Mouse (Mus musculus) stomach, embryonic 14.5 days (tissue): ENCODE measurements around the gene Crispld2. TPM values are rescaled to one million over a fixed set of nuclear protein-coding genes. Genes with fewer than 3 reads are reported as not detected.

Source experiments
- ATAC-seq: fragments of 200-750 bp; cut with Nextera tagmentation; 2 replicates; pipeline ENCODE4 v1.8.0; 2017; ENCODE audit warnings: low read depth, moderate TSS enrichment; ENCODE audit not compliant: insufficient number of reproducible peaks, insufficient read depth, low FRiP score
- H3K27ac ChIP-seq: fragments of 300-500 bp; sonication (generic); 2 replicates; pipeline ENCODE4 v1.5.1; 2014; ENCODE audit warnings: mild to moderate bottlenecking, low read length, moderate library complexity, mixed read lengths
- H3K27me3 ChIP-seq: fragments of 300-500 bp; sonication (generic); 2 replicates; pipeline ENCODE4 v1.6.1; 2014; ENCODE audit warnings: low read length, control low read depth, mixed read lengths; ENCODE audit not compliant: control insufficient read depth, insufficient read depth
- H3K36me3 ChIP-seq: fragments of 300-500 bp; sonication (generic); 2 replicates; pipeline ENCODE4 v1.6.1; 2014; ENCODE audit warnings: mild to moderate bottlenecking, control low read depth, low read length, moderate library complexity, mixed read lengths; ENCODE audit not compliant: control insufficient read depth, insufficient read depth
- H3K4me1 ChIP-seq: fragments of 300-500 bp; sonication (generic); 2 replicates; pipeline ENCODE4 v1.6.1; 2014; ENCODE audit warnings: low read length, control low read depth, mixed read lengths; ENCODE audit not compliant: control insufficient read depth, insufficient read depth
- H3K4me2 ChIP-seq: fragments of 300-500 bp; sonication (generic); replicated peaks from 2 replicates; pipeline ENCODE4 v1.6.1; 2014; ENCODE audit warnings: low read depth, low read length, control low read depth
- H3K4me3 ChIP-seq: fragments of 300-500 bp; sonication (generic); 2 replicates; pipeline ENCODE4 v1.5.1; 2014; ENCODE audit warnings: low read depth, low read length, control low read depth
- H3K9ac ChIP-seq: fragments of 300-500 bp; sonication (generic); replicated peaks from 2 replicates; pipeline ENCODE4 v1.6.1; 2014; ENCODE audit warnings: low read depth, mild to moderate bottlenecking, control low read depth, low read length, moderate library complexity, mixed read lengths
- H3K9me3 ChIP-seq: fragments of 300-500 bp; sonication (generic); 2 replicates; pipeline ENCODE4 v1.6.1; 2016; ENCODE audit warnings: low read depth, low read length, control low read depth; ENCODE audit not compliant: control insufficient read depth
- whole genome bisulfite sequencing: fragments of 180-500 bp; shearing (Covaris S2); extraction: QIAGEN DNeasy Blood & Tissue Kit; methylation state at CpG from one replicate; pipeline ENCODE4 v1.1.7; 2014; 5-methylcytosine and 5-hydroxymethylcytosine counted together
- polyA plus RNA-seq: library from polyadenylated mRNA; unstranded; fragments of >200 nt; fragmentation: Nextera tagmentation; extraction: Ambion mirVana; gene quantifications from 2 replicates; pipeline ENCODE4 v1.2.1, GENCODE M21; 2014

Gene Crispld2
- polyA plus RNA-seq, 1 experiment from 2014 or later = 29.1 TPM

DNA sequence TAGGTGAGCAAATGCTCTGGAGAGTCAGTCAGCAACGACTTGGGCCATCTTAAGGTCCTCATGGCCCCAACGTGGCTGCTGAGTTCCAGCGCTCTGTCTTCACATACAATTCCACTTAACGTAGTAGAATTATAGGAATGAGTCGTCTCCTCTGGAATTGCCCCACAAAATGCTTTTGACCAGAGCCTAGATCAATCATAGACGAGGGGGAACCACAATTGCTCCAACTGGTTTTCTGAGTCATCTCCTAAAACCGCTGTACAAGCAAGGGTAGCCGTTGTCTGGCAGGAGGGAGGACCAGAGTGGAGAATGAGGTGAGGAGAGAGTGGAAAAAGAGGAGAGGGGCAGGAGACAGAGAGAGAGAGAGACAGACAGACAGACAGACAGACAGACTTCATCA lies 23.7 kb downstream of the Crispld2 start:
- peaks cover 7% of the 10 kb centered on the region; the same call in 1 of the 2 replicates for H3K36me3 ChIP-seq
- peaks cover 14% of the 10 kb centered on the region for H3K4me1 ChIP-seq
- H3K27me3 ChIP-seq = no peaks in the 10 kb centered on the region
- H3K4me2 ChIP-seq = no peak overlapping the region
- no peak overlapping the region for H3K9ac ChIP-seq
- H3K27ac ChIP-seq = no peak overlapping the region
- H3K4me3 ChIP-seq = no peak overlapping the region
- no peaks in the 10 kb centered on the region for H3K9me3 ChIP-seq
- WGBS = 85% methylated on average over 8 of the region's 8 CpGs
- no peak for ATAC-seq

DNA sequence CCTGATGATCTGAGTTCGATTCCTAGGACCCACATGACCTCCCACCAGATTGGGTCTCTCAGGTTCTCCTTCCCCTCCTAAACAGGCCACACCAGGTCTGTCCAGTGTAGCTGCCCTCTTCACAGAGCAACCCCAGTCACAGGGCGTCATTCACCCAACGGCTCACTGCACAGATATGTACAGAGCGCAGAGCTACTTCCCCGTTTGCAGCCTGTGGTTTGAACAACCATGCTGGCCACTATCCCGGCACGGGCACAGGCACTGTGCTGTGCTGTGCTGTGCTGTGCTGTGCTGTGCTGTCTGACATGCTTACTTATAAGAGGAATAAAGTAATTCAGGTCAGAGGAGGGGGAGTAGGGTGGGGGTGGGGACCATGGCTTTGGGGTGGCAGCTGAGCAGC lies 24.2 kb downstream of the Crispld2 start:
- Histone ChIP-seq H3K27me3 (no peaks in the 10 kb centered on the region), H3K36me3 (peaks cover 7% of the 10 kb centered on the region; the same call in 1 of the 2 replicates), H3K4me1 (peaks cover 14% of the 10 kb centered on the region), H3K27ac (no peak overlapping the region), H3K4me2 (no peak overlapping the region), H3K9me3 (no peaks in the 10 kb centered on the region), H3K9ac (no peak overlapping the region), H3K4me3 (no peak overlapping the region)
- 85% methylated on average over 7 of the region's 7 CpGs for WGBS
- no peak for ATAC-seq

DNA sequence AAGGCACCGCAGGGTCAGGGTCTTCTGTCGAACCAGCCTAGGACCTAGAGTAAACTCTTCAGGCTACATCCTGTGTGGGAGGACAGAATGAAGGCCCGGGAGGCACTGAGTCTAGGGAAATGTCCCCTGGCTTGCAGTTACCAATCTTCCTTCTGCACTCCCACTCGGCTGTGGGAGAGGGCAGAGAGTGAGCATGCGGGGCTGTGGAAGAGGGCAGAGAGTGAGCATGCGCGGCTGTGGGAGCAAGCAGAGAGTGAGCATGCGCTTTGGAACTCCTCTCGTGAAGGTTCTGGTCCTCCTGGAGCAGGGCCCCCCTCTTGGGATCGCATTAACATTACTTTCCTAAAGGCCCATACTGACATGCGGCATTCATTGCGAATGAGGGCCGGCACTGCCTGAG lies 25.1 kb downstream of the Crispld2 start:
- Histone ChIP-seq H3K4me2 (no peak overlapping the region), H3K9me3 (no peaks in the 10 kb centered on the region), H3K4me1 (peaks cover 14% of the 10 kb centered on the region), H3K27ac (no peak overlapping the region), H3K9ac (no peak overlapping the region), H3K27me3 (no peaks in the 10 kb centered on the region), H3K36me3 (peaks cover 7% of the 10 kb centered on the region; the same call in 1 of the 2 replicates), H3K4me3 (no peak overlapping the region)
- WGBS = 91% methylated on average over 13 of the region's 13 CpGs
- ATAC-seq = no peak

DNA sequence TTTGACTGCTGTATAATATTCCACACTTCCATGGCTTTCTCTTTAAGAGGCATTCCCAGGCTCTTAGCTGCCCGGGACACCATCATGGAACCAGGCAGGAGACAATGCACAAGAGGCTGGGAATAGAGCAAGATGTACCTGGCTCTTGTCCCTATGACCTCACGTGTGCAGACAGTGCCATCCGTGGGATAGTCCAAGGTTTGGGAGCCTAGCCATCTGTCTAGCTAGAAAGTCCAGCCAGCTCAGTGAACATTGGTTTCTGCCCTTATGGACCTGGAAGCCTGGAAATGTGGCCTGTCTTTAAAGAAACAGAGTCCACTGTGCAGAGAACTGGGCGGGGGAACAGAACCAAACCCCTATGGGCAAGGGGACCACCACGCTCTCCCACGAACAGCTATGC lies 25.5 kb downstream of the Crispld2 start:
- no peak for ATAC-seq
- Histone ChIP-seq H3K9me3 (no peaks in the 10 kb centered on the region), H3K4me1 (peaks cover 14% of the 10 kb centered on the region), H3K27ac (no peak overlapping the region), H3K4me2 (no peak overlapping the region), H3K4me3 (no peak overlapping the region), H3K9ac (no peak overlapping the region), H3K36me3 (peaks cover 7% of the 10 kb centered on the region; the same call in 1 of the 2 replicates), H3K27me3 (no peaks in the 10 kb centered on the region)
- WGBS = 94% methylated on average over 6 of the region's 6 CpGs

DNA sequence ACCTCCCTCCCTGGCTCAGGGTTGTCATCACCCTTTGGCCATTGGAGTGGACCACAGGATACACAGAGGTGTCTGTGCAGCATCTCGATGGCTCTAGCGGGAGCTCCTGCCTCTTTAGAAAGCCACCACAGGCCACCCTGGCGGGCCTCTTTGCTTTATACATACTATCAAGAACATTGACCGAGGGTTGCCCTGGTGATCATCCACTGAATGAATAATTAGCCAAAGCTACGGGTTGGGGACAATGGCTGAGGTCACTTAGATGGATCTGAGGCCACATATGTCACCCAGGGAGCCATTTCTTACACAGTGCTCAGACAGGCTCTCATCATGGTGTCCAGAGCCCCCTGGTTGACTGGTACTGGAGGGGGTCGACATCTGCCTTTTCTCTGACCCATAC lies 26.1 kb downstream of the Crispld2 start:
- peaks cover 12% of the 10 kb centered on the region; the same call in 1 of the 2 replicates for H3K4me1 ChIP-seq
- H3K4me2 ChIP-seq = no peak overlapping the region
- no peak overlapping the region for H3K27ac ChIP-seq
- no peak overlapping the region for H3K9ac ChIP-seq
- H3K9me3 ChIP-seq = no peaks in the 10 kb centered on the region
- peaks cover 7% of the 10 kb centered on the region; the same call in 1 of the 2 replicates for H3K36me3 ChIP-seq
- H3K27me3 ChIP-seq = no peaks in the 10 kb centered on the region
- no peak for ATAC-seq
- 69% methylated on average over 6 of the region's 6 CpGs for WGBS
- H3K4me3 ChIP-seq = no peak overlapping the region

DNA sequence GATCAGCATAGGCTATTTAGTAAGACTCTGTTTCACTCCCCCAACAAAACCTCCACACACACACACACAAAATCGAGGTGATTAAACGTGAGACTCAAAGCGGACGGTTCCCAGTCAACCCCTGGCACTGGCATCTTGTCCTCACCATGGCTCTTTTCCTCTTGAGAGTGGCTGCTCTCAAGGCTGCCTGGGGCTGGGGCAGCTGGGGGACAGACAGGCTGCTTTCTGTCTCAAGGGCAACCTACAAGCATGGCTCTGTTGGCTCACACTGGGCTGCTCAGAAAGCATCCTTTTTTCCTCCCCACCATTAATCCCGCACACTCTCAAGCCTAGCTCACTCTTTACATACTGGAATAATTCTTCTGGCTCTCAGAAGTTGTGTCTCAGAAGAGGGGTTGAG lies 27.1 kb downstream of the Crispld2 start:
- Histone ChIP-seq H3K9me3 (no peaks in the 10 kb centered on the region), H3K4me1 (peaks cover 6% of the 10 kb centered on the region; the same call in 1 of the 2 replicates), H3K4me2 (no peak overlapping the region), H3K9ac (no peak overlapping the region), H3K4me3 (no peak overlapping the region), H3K27me3 (no peaks in the 10 kb centered on the region), H3K27ac (no peak overlapping the region), H3K36me3 (peaks cover 12% of the 10 kb centered on the region; the same call in 1 of the 2 replicates)
- 84% methylated on average over 5 of the region's 5 CpGs for WGBS
- no peak for ATAC-seq

DNA sequence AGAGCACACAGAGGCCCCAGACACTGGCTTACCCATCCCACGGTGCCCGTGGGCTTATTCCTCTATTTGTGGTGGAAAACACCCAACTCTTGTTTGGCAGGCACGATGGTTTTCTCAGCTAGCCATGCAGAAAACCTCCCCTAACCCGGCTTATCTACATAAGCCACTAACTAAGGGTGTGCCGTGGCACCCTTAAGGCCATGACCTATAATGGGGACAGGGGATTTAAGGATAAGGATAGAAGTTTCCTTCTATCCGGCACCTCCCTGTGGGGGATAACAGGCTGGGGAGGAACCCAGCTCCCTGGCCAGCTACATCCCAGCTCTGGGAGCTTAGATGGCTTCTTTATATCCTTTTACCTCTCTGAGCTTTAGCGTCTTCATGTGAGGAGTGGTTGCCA lies 28.1 kb downstream of the Crispld2 start:
- peaks cover 12% of the 10 kb centered on the region; the same call in 1 of the 2 replicates for H3K36me3 ChIP-seq
- whole genome bisulfite sequencing = 74% methylated on average over 7 of the region's 7 CpGs
- H3K4me3 ChIP-seq = no peak overlapping the region
- no peaks in the 10 kb centered on the region for H3K9me3 ChIP-seq
- no peak overlapping the region for H3K27ac ChIP-seq
- ATAC-seq = no peak
- no peaks in the 10 kb centered on the region for H3K27me3 ChIP-seq
- H3K4me2 ChIP-seq = no peak overlapping the region
- no peak overlapping the region for H3K9ac ChIP-seq
- no peaks in the 10 kb centered on the region for H3K4me1 ChIP-seq

DNA sequence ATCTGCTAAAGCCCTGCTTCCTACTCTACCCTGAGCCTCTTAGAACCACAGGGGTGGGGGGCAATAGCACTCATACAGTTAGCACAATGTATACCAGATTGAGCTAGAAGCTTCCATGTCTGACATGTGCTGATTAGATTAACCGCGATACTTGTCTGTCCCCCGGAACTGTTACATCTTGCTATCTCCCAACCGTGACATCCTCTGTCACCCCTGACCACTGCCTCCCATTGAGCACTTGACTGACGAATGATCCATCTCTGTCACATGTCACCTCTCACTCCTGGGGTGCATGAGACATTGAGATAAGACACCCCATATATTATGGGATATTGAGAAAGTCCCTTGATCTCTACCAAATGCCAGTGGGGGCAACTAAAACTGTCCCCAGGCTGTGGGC lies 34.0 kb downstream of the Crispld2 start:
- Histone ChIP-seq H3K9me3 (no peaks in the 10 kb centered on the region), H3K9ac (no peak overlapping the region), H3K36me3 (peaks cover 5% of the 10 kb centered on the region), H3K27me3 (no peaks in the 10 kb centered on the region), H3K4me3 (no peak overlapping the region), H3K27ac (no peak overlapping the region), H3K4me1 (no peaks in the 10 kb centered on the region), H3K4me2 (no peak overlapping the region)
- ATAC-seq = no peak
- 86% methylated on average over 5 of the region's 5 CpGs for WGBS

DNA sequence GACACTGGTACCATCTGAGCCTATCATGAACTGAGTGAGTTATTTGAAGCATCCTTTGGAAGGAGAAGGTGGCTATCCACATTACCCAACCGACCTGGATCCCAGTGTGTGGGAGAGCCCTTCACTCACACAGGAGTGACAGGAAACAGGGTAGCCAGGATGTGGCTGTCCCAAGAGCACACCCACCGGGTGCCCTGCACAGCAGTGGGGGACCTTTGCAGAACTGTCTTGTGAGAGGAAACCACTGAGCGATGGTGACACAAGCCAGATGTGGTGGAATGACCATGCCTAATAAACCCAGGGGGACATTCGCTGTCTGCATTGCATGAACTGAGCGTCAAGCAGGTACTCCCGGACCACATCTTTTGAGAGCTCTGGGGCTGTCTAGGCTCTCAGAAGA lies 34.8 kb downstream of the Crispld2 start:
- no peak overlapping the region for H3K27ac ChIP-seq
- no peak overlapping the region for H3K9ac ChIP-seq
- no peak for ATAC-seq
- WGBS = 84% methylated on average over 6 of the region's 6 CpGs
- H3K36me3 ChIP-seq = peaks cover 5% of the 10 kb centered on the region
- H3K9me3 ChIP-seq = no peaks in the 10 kb centered on the region
- no peaks in the 10 kb centered on the region for H3K4me1 ChIP-seq
- no peak overlapping the region for H3K4me2 ChIP-seq
- H3K4me3 ChIP-seq = no peak overlapping the region
- no peaks in the 10 kb centered on the region for H3K27me3 ChIP-seq
